Mouse (Mus musculus) kidney, embryonic 16.5 days (tissue): ENCODE measurements at regions not wholly inside any gene's neighbourhood (a gene's known extent, or its start where the extent isn't known, plus 50 kb on each side); places are given as distances from the start of the nearest gene placed in this dataset.

Experiments
- ATAC-seq: fragments of 200-750 bp; cut with Nextera tagmentation; 2 replicates; pipeline ENCODE4 v1.8.0; 2017; ENCODE audit warnings: moderate TSS enrichment; ENCODE audit not compliant: low FRiP score, low TSS enrichment
- H3K27ac ChIP-seq: fragments of 300-500 bp; sonication (generic); 2 replicates; pipeline ENCODE4 v1.5.1; 2014; ENCODE audit warnings: low read length
- H3K27me3 ChIP-seq: fragments of 300-500 bp; sonication (generic); 2 replicates; pipeline ENCODE4 v1.6.1; 2014; ENCODE audit warnings: low read length, control low read depth, mixed read lengths; ENCODE audit not compliant: insufficient read depth
- H3K36me3 ChIP-seq: fragments of 300-500 bp; sonication (generic); 2 replicates; pipeline ENCODE4 v1.6.1; 2014; ENCODE audit warnings: low read length, control low read depth, mixed read lengths; ENCODE audit not compliant: insufficient read depth
- H3K4me1 ChIP-seq: fragments of 300-500 bp; sonication (generic); 2 replicates; pipeline ENCODE4 v1.6.1; 2014; ENCODE audit warnings: low read length, control low read depth, mixed read lengths; ENCODE audit not compliant: insufficient read depth
- H3K4me2 ChIP-seq: fragments of 300-500 bp; sonication (generic); replicated peaks from 2 replicates; pipeline ENCODE4 v1.6.1; 2014; ENCODE audit warnings: low read depth, low read length
- H3K4me3 ChIP-seq: fragments of 300-500 bp; sonication (generic); 2 replicates; pipeline ENCODE4 v1.5.1; 2014; ENCODE audit warnings: mild to moderate bottlenecking, low read length
- H3K9ac ChIP-seq: fragments of 300-500 bp; sonication (generic); replicated peaks from 2 replicates; pipeline ENCODE4 v1.6.1; 2014; ENCODE audit warnings: low read length
- H3K9me3 ChIP-seq: fragments of 300-500 bp; sonication (generic); 2 replicates; pipeline ENCODE4 v1.6.1; 2016; ENCODE audit warnings: low read length, control low read depth
- WGBS: fragments of 180-500 bp; shearing (Covaris S2); extraction: QIAGEN DNeasy Blood & Tissue Kit; methylation state at CpG from one replicate; pipeline ENCODE4 v1.1.7; 2014; 5-methylcytosine and 5-hydroxymethylcytosine counted together

DNA sequence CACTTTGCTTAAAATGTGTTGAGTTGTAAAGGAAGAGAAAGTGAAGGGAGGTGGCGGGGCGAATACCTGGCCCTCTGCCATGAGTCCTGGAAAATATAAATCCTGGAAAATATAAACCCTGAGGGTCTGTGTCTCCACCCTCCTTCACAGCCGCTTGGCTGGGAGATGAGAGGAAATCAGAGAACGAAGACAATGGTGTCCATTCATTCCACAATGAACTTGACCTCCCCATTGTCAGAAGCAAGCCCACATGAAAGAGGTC is 61.9 kb upstream of the Cdh4 start:
- H3K4me1 ChIP-seq, result no peaks in the 10 kb centered on the region
- H3K4me2 ChIP-seq, result no peak overlapping the region
- no peak overlapping the region for H3K27ac ChIP-seq
- no peaks in the 10 kb centered on the region for H3K9me3 ChIP-seq
- H3K9ac ChIP-seq, result no peak overlapping the region
- no peaks in the 10 kb centered on the region for H3K27me3 ChIP-seq
- WGBS, result 48% methylated on average over 4 of the region's 4 CpGs
- H3K4me3 ChIP-seq, result no peak overlapping the region
- no peak for ATAC-seq
- no peaks in the 10 kb centered on the region for H3K36me3 ChIP-seq

DNA sequence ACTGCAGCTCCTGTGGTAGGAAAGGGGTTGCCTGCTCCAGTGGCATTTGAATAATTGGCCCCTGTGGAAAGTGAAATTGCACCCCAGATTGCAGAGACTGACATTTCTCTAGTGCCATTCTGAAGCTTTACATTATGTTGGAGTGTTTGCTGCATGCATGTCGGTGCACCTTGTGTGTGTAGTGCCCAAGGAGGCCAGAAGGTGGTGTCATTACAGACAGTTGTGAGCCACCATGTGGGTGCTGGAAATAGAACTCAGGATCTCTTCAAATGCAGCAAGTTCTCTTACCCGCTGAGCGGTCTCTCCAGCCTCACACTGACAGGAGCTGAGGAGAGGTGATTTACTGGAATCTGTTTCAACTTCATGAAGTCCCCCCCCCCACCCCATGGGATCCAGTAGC is 60.3 kb upstream of the Cdh4 start:
- no peak overlapping the region for H3K4me3 ChIP-seq
- no peaks in the 10 kb centered on the region for H3K36me3 ChIP-seq
- no peak overlapping the region for H3K9ac ChIP-seq
- no peaks in the 10 kb centered on the region for H3K9me3 ChIP-seq
- ATAC-seq, result no peak
- WGBS, result 94% methylated on average over 3 of the region's 3 CpGs
- no peaks in the 10 kb centered on the region for H3K4me1 ChIP-seq
- no peak overlapping the region for H3K27ac ChIP-seq
- H3K27me3 ChIP-seq, result no peaks in the 10 kb centered on the region
- H3K4me2 ChIP-seq, result no peak overlapping the region

DNA sequence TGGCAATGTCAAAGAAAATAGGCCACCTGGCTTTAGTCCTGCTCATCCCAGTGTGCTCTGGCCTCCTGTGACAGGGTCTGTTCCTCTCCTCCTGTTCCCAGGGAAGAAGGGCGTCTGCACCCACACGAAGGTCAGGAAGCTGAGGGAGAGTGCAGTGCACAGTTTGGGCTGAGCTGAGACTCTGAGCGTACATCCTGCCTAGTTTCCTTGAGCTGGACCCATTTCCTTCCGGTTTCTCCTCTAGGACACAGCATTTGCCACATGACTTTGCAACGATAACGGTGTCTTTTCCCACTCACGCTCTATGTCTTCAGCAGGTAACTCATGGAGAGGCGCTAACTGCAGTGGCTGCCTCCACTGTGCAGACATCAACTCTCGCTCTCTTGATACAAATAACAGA is 59.6 kb upstream of the Cdh4 start:
- Histone ChIP-seq H3K27ac (0 out of 2 replicates have a peak overlapping the region, but pooled peaks have one; percentile 48), H3K27me3 (no peaks in the 10 kb centered on the region), H3K36me3 (no peaks in the 10 kb centered on the region), H3K4me2 (no peak overlapping the region), H3K9me3 (no peaks in the 10 kb centered on the region), H3K9ac (no peak overlapping the region), H3K4me1 (no peaks in the 10 kb centered on the region), H3K4me3 (no peak overlapping the region)
- WGBS, result 73% methylated on average over 9 of the region's 9 CpGs
- ATAC-seq, result peak; percentile 64; the same call in 1 of the 2 replicates

DNA sequence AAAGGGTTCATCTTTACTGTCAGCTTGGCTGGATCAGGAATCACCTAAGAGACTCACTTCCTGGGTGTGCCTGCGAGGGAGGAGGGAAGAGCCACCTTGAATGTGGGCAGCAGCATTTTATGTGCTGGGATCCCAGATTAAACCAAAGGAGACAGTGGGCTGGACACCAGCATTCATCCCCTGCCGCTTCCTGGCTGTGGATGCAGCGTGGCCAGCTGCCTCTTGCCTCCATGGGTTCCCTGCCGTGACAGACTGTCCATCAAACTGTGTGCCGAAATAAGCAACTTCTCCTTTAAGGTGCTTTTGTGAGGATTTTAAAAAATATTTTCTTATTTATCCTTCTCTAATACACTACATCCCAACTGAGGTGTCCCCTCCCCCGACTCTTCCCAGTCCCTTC is 55.4 kb upstream of the Cdh4 start:
- no peak overlapping the region for H3K9ac ChIP-seq
- no peaks in the 10 kb centered on the region for H3K36me3 ChIP-seq
- 75% methylated on average over 6 of the region's 6 CpGs for WGBS
- H3K4me2 ChIP-seq, result no peak overlapping the region
- no peaks in the 10 kb centered on the region for H3K9me3 ChIP-seq
- no peak overlapping the region for H3K27ac ChIP-seq
- ATAC-seq, result no peak
- no peaks in the 10 kb centered on the region for H3K4me1 ChIP-seq
- H3K4me3 ChIP-seq, result no peak overlapping the region
- H3K27me3 ChIP-seq, result no peaks in the 10 kb centered on the region

DNA sequence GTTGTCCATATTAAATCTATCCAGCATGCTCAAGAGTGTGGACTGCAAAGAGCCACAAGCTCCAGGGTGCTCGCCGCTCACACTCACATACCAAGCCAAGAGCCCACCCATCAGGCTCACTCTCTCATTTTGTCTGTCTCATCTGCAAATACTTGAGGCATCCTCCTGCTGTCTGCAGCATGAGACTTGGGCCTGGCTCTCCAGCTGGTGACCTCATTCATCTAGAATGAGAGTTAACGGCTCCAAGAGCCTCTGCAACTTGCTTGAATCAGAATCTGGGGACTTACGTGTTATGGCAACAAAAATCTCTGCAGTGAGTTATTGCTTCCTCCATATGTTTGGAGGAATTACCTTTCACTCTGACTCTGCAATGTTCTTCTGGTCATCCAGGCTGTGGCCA is 51.7 kb upstream of the Cdh4 start:
- no peak overlapping the region for H3K4me3 ChIP-seq
- 63% methylated on average over 4 of the region's 4 CpGs for WGBS
- no peak overlapping the region for H3K27ac ChIP-seq
- no peak overlapping the region for H3K9ac ChIP-seq
- H3K27me3 ChIP-seq, result no peaks in the 10 kb centered on the region
- H3K4me2 ChIP-seq, result no peak overlapping the region
- H3K9me3 ChIP-seq, result no peaks in the 10 kb centered on the region
- no peak for ATAC-seq
- H3K36me3 ChIP-seq, result no peaks in the 10 kb centered on the region
- H3K4me1 ChIP-seq, result no peaks in the 10 kb centered on the region

GRCm38 (mm10) chr2:179390924-179391461 is 51.2 kb upstream of the Cdh4 start:
- ATAC-seq, result no peak
- WGBS, result 67% methylated on average over 11 of the region's 11 CpGs

More at GRCm38 (mm10) chr2:179390924-179391461, 51.2 kb upstream of the Cdh4 start:
- Histone ChIP-seq H3K27me3 (no peaks in the 10 kb centered on the region), H3K9ac (no peak overlapping the region), H3K27ac (no peak overlapping the region), H3K4me2 (no peak overlapping the region), H3K9me3 (no peaks in the 10 kb centered on the region), H3K4me3 (no peak overlapping the region), H3K36me3 (no peaks in the 10 kb centered on the region), H3K4me1 (no peaks in the 10 kb centered on the region)
